Mouse (Mus musculus): ENCODE measurements around the gene Frmd3. TPM values are rescaled to one million over a fixed set of nuclear protein-coding genes. Genes with fewer than 3 reads are reported as not detected.
A peak's percentile ranks its signal among the peaks of the same experiment; 100 is the strongest.

The Frmd3 gene
- polyA plus RNA-seq (2012; rRNA removed), result 6.1 and 6.5 TPM in 2 replicates

DNA sequence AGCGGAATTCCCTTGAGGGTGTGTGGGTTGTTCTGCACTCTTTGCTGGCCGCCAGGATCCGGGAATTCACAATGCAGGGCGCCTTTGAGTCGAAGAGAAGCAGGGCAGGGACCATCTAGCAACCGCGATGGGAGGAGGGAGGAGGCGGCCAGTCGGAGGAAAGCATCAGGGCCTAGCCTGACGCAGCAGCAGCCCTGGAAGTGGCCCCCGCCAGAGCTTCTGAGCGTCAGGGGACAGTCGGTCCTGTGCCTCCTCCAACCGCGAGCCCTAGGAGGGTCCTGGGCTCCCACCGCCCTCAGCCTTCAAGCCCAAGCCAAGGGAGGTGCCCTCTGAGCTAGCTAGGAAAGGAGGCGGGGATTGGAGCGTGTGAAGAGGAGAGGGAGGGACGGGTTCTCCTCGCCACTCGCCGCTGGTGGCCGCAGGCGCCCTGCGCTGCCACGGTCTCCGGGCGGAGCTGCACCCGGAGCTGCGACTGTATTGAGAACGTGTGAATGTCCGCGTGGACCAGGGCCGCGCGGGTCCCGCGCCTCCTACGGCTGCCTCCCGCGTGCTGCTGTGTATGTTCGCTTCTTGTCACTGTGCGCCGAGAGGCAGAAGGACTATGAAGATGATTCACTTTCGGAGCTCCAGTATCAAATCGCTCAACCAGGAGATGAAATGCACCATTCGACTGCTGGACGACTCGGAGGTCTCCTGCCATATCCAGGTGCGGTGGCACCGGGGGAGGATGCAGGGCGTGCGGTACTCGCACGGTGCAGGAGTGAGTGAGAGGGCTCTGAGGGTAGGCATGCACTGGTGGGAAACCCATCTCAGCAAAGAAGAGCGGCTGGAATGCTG lies at the start of gene Frmd3:
Gene Frmd3 (plus strand): TSS at position 232 of the 837 bp plus-strand sequence.
- Histone ChIP-seq H3K27ac (ENCODE audit: insufficient read depth, low read length) (peak within 1 kb of the TSS; percentile 85), H3K4me1 (ENCODE audit: control insufficient read depth, insufficient read depth, low read length) (peaks cover 3% of the 10 kb centered on the region; the same call in 1 of the 2 replicates), H3K4me3 (ENCODE audit: insufficient read depth, low read length) (peak within 1 kb of the TSS; percentile 81)
- TF ChIP-seq POLR2A (IDR thresholded peaks at IDR 0.05; ENCODE audit: extremely low read depth, insufficient read depth, low read length) (peak; percentile 41), CTCF (IDR thresholded peaks at IDR 0.05; ENCODE audit: extremely low read depth, insufficient read depth, low read length) (no peak)

DNA sequence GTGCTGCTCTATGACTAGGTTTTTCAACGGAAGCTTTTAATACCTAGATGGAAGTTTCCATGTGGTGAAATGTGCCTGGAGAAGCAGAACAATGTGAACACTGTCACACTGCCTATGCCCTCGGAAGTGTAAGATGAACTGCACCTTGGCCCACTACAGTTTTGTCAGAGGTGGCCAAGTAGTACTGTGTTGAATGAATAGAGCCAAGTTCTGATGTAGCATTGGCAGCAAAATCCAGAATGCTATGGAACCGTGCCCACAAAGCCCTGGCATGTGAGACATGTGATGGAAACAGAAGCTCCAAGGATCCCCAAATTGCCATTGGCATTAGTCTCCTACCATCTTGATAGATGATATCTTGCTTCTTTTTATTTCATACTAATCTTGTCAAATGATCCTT lies 32.8 kb upstream of the Frmd3 start:
- Histone ChIP-seq H3K27ac (ENCODE audit: insufficient read depth, low read length) (no peak overlapping the region), H3K4me1 (ENCODE audit: control insufficient read depth, insufficient read depth, low read length) (no peaks in the 10 kb centered on the region), H3K4me3 (ENCODE audit: insufficient read depth, low read length) (no peak overlapping the region)
- TF ChIP-seq CTCF (IDR thresholded peaks at IDR 0.05; ENCODE audit: extremely low read depth, insufficient read depth, low read length) (no peak), POLR2A (IDR thresholded peaks at IDR 0.05; ENCODE audit: extremely low read depth, insufficient read depth, low read length) (no peak)

GRCm38 (mm10) chr4:74012277-74012676 lies 965 bp upstream of the Frmd3 start:
- Histone ChIP-seq H3K4me3 (ENCODE audit: insufficient read depth, low read length) (no peak overlapping the region; the same call in 1 of the 2 replicates), H3K4me1 (ENCODE audit: control insufficient read depth, insufficient read depth, low read length) (peaks cover 3% of the 10 kb centered on the region; the same call in 1 of the 2 replicates), H3K27ac (ENCODE audit: insufficient read depth, low read length) (no peak overlapping the region)
- TF ChIP-seq CTCF (IDR thresholded peaks at IDR 0.05; ENCODE audit: extremely low read depth, insufficient read depth, low read length) (no peak), POLR2A (IDR thresholded peaks at IDR 0.05; ENCODE audit: extremely low read depth, insufficient read depth, low read length) (no peak)

DNA sequence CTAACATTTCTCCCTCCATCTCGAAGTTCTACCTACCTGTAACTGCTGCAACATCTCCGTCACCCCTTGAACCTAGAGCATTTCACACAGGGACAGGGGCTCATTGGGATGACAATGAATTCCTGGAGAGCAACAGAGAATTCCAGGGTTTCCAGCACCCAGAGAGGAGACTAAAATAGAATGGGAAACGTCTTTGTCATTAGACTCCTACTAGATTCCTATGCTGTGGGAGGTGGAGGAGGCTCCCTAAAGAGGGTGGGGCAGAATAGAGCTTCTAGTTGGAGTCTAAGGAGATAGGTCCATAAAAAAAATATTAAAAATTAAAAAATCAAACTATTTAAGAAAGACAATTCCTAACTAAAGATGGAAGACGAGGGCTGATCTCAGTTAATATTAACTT lies 542 bp upstream of the Frmd3 start:
- peaks cover 3% of the 10 kb centered on the region; the same call in 1 of the 2 replicates for H3K4me1 ChIP-seq (ENCODE audit: control insufficient read depth, insufficient read depth, low read length)
- TF ChIP-seq POLR2A (IDR thresholded peaks at IDR 0.05; ENCODE audit: extremely low read depth, insufficient read depth, low read length), result no peak
- no peak for TF ChIP-seq CTCF (IDR thresholded peaks at IDR 0.05; ENCODE audit: extremely low read depth, insufficient read depth, low read length)
- peak overlapping the region; percentile 81; the same call in 1 of the 2 replicates for H3K4me3 ChIP-seq (ENCODE audit: insufficient read depth, low read length)
- H3K27ac ChIP-seq (ENCODE audit: insufficient read depth, low read length), result no peak overlapping the region

- TF ChIP-seq POLR2A (IDR thresholded peaks at IDR 0.05; ENCODE audit: extremely low read depth, insufficient read depth, low read length), result no peak
- TF ChIP-seq CTCF (IDR thresholded peaks at IDR 0.05; ENCODE audit: extremely low read depth, insufficient read depth, low read length), result no peak
- Histone ChIP-seq H3K27ac (ENCODE audit: insufficient read depth, low read length) (no peak overlapping the region), H3K4me3 (ENCODE audit: insufficient read depth, low read length) (peak overlapping the region; percentile 81), H3K4me1 (ENCODE audit: control insufficient read depth, insufficient read depth, low read length) (peaks cover 3% of the 10 kb centered on the region; the same call in 1 of the 2 replicates)
These were observed 832 bp downstream of the Frmd3 start for GRCm38 (mm10) chr4:74014048-74014500.

GRCm38 (mm10) chr4:74020084-74020483 lies 6.8 kb downstream of the Frmd3 start:
- no peak overlapping the region for H3K4me3 ChIP-seq (ENCODE audit: insufficient read depth, low read length)
- no peak overlapping the region for H3K27ac ChIP-seq (ENCODE audit: insufficient read depth, low read length)
- TF ChIP-seq POLR2A (IDR thresholded peaks at IDR 0.05; ENCODE audit: extremely low read depth, insufficient read depth, low read length), result no peak
- TF ChIP-seq CTCF (IDR thresholded peaks at IDR 0.05; ENCODE audit: extremely low read depth, insufficient read depth, low read length), result no peak
- H3K4me1 ChIP-seq (ENCODE audit: control insufficient read depth, insufficient read depth, low read length), result no peaks in the 10 kb centered on the region

DNA sequence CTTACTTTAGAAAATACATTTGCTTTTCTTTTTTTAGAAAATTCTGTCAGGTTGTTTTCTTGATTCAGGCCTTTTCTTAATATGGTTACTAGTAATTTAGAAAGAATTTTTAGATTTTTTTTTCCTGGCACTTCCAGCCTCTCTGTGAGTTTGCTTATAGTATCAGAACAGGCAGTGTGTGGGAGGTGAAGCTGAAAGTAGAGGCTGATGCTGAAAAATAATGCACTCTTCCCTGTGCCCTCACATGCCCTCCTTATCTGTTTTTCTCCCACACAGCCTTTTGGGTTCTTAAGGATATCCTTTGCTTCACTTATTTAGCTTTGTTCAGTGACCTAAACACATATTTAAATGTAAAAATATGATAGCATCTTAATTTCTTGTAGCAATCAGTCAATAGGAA lies 30.0 kb downstream of the Frmd3 start:
- TF ChIP-seq CTCF (IDR thresholded peaks at IDR 0.05; ENCODE audit: extremely low read depth, insufficient read depth, low read length) (no peak), POLR2A (IDR thresholded peaks at IDR 0.05; ENCODE audit: extremely low read depth, insufficient read depth, low read length) (no peak)
- Histone ChIP-seq H3K4me1 (ENCODE audit: control insufficient read depth, insufficient read depth, low read length) (no peaks in the 10 kb centered on the region; the same call in 1 of the 2 replicates), H3K4me3 (ENCODE audit: insufficient read depth, low read length) (no peak overlapping the region), H3K27ac (ENCODE audit: insufficient read depth, low read length) (no peak overlapping the region)

GRCm38 (mm10) chr4:74051692-74052091 lies 38.5 kb downstream of the Frmd3 start:
- H3K4me3 ChIP-seq (ENCODE audit: insufficient read depth, low read length), result no peak overlapping the region

GRCm38 (mm10) chr4:74076727-74077126 lies 63.5 kb downstream of the Frmd3 start:
- Histone ChIP-seq H3K27ac (ENCODE audit: insufficient read depth, low read length) (no peak overlapping the region), H3K4me3 (ENCODE audit: insufficient read depth, low read length) (no peak overlapping the region), H3K4me1 (ENCODE audit: control insufficient read depth, insufficient read depth, low read length) (no peaks in the 10 kb centered on the region)
- TF ChIP-seq POLR2A (IDR thresholded peaks at IDR 0.05; ENCODE audit: extremely low read depth, insufficient read depth, low read length) (no peak), CTCF (IDR thresholded peaks at IDR 0.05; ENCODE audit: extremely low read depth, insufficient read depth, low read length) (no peak)

More at GRCm38 (mm10) chr4:74051692-74052091, 38.5 kb downstream of the Frmd3 start:
- no peaks in the 10 kb centered on the region; the same call in 1 of the 2 replicates for H3K4me1 ChIP-seq (ENCODE audit: control insufficient read depth, insufficient read depth, low read length)
- TF ChIP-seq POLR2A (IDR thresholded peaks at IDR 0.05; ENCODE audit: extremely low read depth, insufficient read depth, low read length) (no peak), CTCF (IDR thresholded peaks at IDR 0.05; ENCODE audit: extremely low read depth, insufficient read depth, low read length) (no peak)
- H3K27ac ChIP-seq (ENCODE audit: insufficient read depth, low read length), result no peak overlapping the region

GRCm38 (mm10) chr4:74110816-74111215 lies 97.6 kb downstream of the Frmd3 start:
- no peak overlapping the region for H3K4me3 ChIP-seq (ENCODE audit: insufficient read depth, low read length)
- H3K27ac ChIP-seq (ENCODE audit: insufficient read depth, low read length), result no peak overlapping the region
- no peaks in the 10 kb centered on the region for H3K4me1 ChIP-seq (ENCODE audit: control insufficient read depth, insufficient read depth, low read length)
- TF ChIP-seq CTCF (IDR thresholded peaks at IDR 0.05; ENCODE audit: extremely low read depth, insufficient read depth, low read length) (no peak), POLR2A (IDR thresholded peaks at IDR 0.05; ENCODE audit: extremely low read depth, insufficient read depth, low read length) (no peak)
